Comparison of ENCODE assay signal across 10 mouse cellular contexts in genomic region chr10:83088826-83089225, GRCm38 (mm10).
DNase-seq lines count a peak whose midpoint lies in the region; ATAC-seq lines count a peak whose summit lies in the region.
"Had no signal": no experiment of that assay in that cellular context is flagged by ENCODE, and none has a peak within 500 bp of the region (broad histone marks: within the 10 kb centered on the region; RNA-seq: fewer than 3 reads in every experiment).

No protein-coding gene starts in this region.

- no peaks in the 10 kb centered on the region for H3K36me3 ChIP-seq in hindbrain, embryonic 14.5 days (replicated peaks; ENCODE audit: control insufficient read depth, insufficient read depth)
- H3K36me3 ChIP-seq in hindbrain, embryonic 11.5 days (ENCODE audit: control insufficient read depth, insufficient read depth, low read length): no peaks in the 10 kb centered on the region
- no peaks in the 10 kb centered on the region for H3K36me3 ChIP-seq in midbrain, embryonic 12.5 days
- H3K36me3 ChIP-seq in midbrain, embryonic 16.5 days (ENCODE audit: control insufficient read depth, insufficient read depth, low read length): no peaks in the 10 kb centered on the region
- H3K36me3 ChIP-seq in limb, embryonic 10.5 days: no peaks in the 10 kb centered on the region
- H3K36me3 ChIP-seq in intestine, embryonic 15.5 days: no peaks in the 10 kb centered on the region

- peaks cover 22% of the 10 kb centered on the region for H3K4me1 ChIP-seq in hindbrain, embryonic 14.5 days (replicated peaks; ENCODE audit: control insufficient read depth, insufficient read depth, low read length)
- H3K4me1 ChIP-seq in hindbrain, embryonic 11.5 days (replicated peaks; ENCODE audit: control insufficient read depth, insufficient read depth, low read length): peaks cover 4% of the 10 kb centered on the region; the same call in 1 of the 2 replicates
- peaks cover 32% of the 10 kb centered on the region for H3K4me1 ChIP-seq in midbrain, embryonic 12.5 days
- H3K4me1 ChIP-seq in midbrain, embryonic 16.5 days (ENCODE audit: control insufficient read depth, insufficient read depth, low read length): peaks cover 18% of the 10 kb centered on the region
- peaks cover 58% of the 10 kb centered on the region for H3K4me1 ChIP-seq in limb, embryonic 10.5 days
- peaks cover 5% of the 10 kb centered on the region; the same call in 1 of the 2 replicates for H3K4me1 ChIP-seq in intestine, embryonic 15.5 days (replicated peaks)

- H3K27me3 ChIP-seq in hindbrain, embryonic 14.5 days (ENCODE audit: control insufficient read depth, insufficient read depth, low read length): no peaks in the 10 kb centered on the region
- H3K27me3 ChIP-seq in hindbrain, embryonic 11.5 days (ENCODE audit: control insufficient read depth, insufficient read depth, low read length): no peaks in the 10 kb centered on the region
- no peaks in the 10 kb centered on the region for H3K27me3 ChIP-seq in midbrain, embryonic 12.5 days
- no peaks in the 10 kb centered on the region for H3K27me3 ChIP-seq in midbrain, embryonic 16.5 days (ENCODE audit: control insufficient read depth, insufficient read depth, low read depth, low read length)
- no peaks in the 10 kb centered on the region for H3K27me3 ChIP-seq in limb, embryonic 10.5 days (ENCODE audit: low read depth, poor library complexity, severe bottlenecking)
- H3K27me3 ChIP-seq in intestine, embryonic 15.5 days (replicated peaks): no peaks in the 10 kb centered on the region

- no peak for DNase-seq in hindbrain, embryonic 14.5 days (ENCODE audit: low spot score)
- DNase-seq in hindbrain, embryonic 11.5 days (ENCODE audit: low spot score): no peak
- no peak for DNase-seq in limb, embryonic 10.5 days (ENCODE audit: low spot score)
- no peak for DNase-seq in spleen, adult 18-20 months
- DNase-seq: cerebellum, adult 2 months; lung, postnatal 10 days; thymus, adult 18-20 months had no signal

- H3K4me3 ChIP-seq in hindbrain, embryonic 14.5 days (replicated peaks; ENCODE audit: low read length): no peak overlapping the region
- no peak overlapping the region for H3K4me3 ChIP-seq in hindbrain, embryonic 11.5 days (ENCODE audit: low read depth, low read length)
- H3K4me3 ChIP-seq in midbrain, embryonic 12.5 days: no peak overlapping the region
- no peak overlapping the region for H3K4me3 ChIP-seq in midbrain, embryonic 16.5 days (ENCODE audit: low read depth, low read length)
- no peak overlapping the region for H3K4me3 ChIP-seq in limb, embryonic 10.5 days
- H3K4me3 ChIP-seq in intestine, embryonic 15.5 days (replicated peaks): no peak overlapping the region

- WGBS in hindbrain, embryonic 14.5 days: 26% methylated on average over 2 of the region's 2 CpGs
- WGBS in hindbrain, embryonic 11.5 days: 26% methylated on average over 2 of the region's 2 CpGs
- 30% methylated on average over 2 of the region's 2 CpGs for WGBS in midbrain, embryonic 12.5 days
- WGBS in midbrain, embryonic 16.5 days: 34% methylated on average over 2 of the region's 2 CpGs
- WGBS in limb, embryonic 10.5 days: 67% methylated on average over 2 of the region's 2 CpGs
- WGBS in intestine, embryonic 15.5 days: 58% methylated on average over 2 of the region's 2 CpGs

- no peak for ATAC-seq in hindbrain, embryonic 14.5 days (ENCODE audit: low FRiP score)
- ATAC-seq in hindbrain, embryonic 11.5 days (ENCODE audit: low FRiP score): no peak
- no peak for ATAC-seq in midbrain, embryonic 12.5 days (ENCODE audit: low FRiP score, low read depth)
- ATAC-seq in midbrain, embryonic 16.5 days: no peak
- ATAC-seq in intestine, embryonic 15.5 days: no peak

- peak overlapping the region; percentile 27; the same call in 1 of the 2 replicates for H3K27ac ChIP-seq in hindbrain, embryonic 14.5 days
- H3K27ac ChIP-seq in hindbrain, embryonic 11.5 days (ENCODE audit: low read depth, low read length): no peak overlapping the region
- H3K27ac ChIP-seq in midbrain, embryonic 12.5 days (replicated peaks): peak overlapping the region; percentile 35
- H3K27ac ChIP-seq in midbrain, embryonic 16.5 days (ENCODE audit: low read length): no peak overlapping the region; the same call in 1 of the 2 replicates
- peak overlapping the region; percentile 70; the same call in 1 of the 2 replicates for H3K27ac ChIP-seq in limb, embryonic 10.5 days
- no peak overlapping the region for H3K27ac ChIP-seq in intestine, embryonic 15.5 days

- H3K9ac ChIP-seq in hindbrain, embryonic 14.5 days: no peak overlapping the region
- no peak overlapping the region for H3K9ac ChIP-seq in hindbrain, embryonic 11.5 days (ENCODE audit: low read depth, low read length)
- no peak overlapping the region for H3K9ac ChIP-seq in midbrain, embryonic 12.5 days (replicated peaks)
- H3K9ac ChIP-seq in midbrain, embryonic 16.5 days (ENCODE audit: low read depth, low read length): no peak overlapping the region
- H3K9ac ChIP-seq in intestine, embryonic 15.5 days: no peak overlapping the region

- H3K4me2 ChIP-seq in hindbrain, embryonic 14.5 days (replicated peaks): no peak overlapping the region
- no peak overlapping the region for H3K4me2 ChIP-seq in hindbrain, embryonic 11.5 days (replicated peaks; ENCODE audit: low read depth, low read length)
- H3K4me2 ChIP-seq in midbrain, embryonic 12.5 days (replicated peaks): no peak overlapping the region
- no peak overlapping the region for H3K4me2 ChIP-seq in midbrain, embryonic 16.5 days (ENCODE audit: low read length)
- H3K4me2 ChIP-seq in intestine, embryonic 15.5 days (replicated peaks): no peak overlapping the region

- no peaks in the 10 kb centered on the region for H3K9me3 ChIP-seq in hindbrain, embryonic 14.5 days (ENCODE audit: control insufficient read depth, low read length)
- no peaks in the 10 kb centered on the region for H3K9me3 ChIP-seq in hindbrain, embryonic 11.5 days (ENCODE audit: control insufficient read depth, low read length)
- H3K9me3 ChIP-seq in midbrain, embryonic 12.5 days: no peaks in the 10 kb centered on the region
- H3K9me3 ChIP-seq in midbrain, embryonic 16.5 days (replicated peaks; ENCODE audit: control insufficient read depth, low read length, poor library complexity, severe bottlenecking): no peaks in the 10 kb centered on the region
- H3K9me3 ChIP-seq in limb, embryonic 10.5 days (replicated peaks): no peaks in the 10 kb centered on the region
- H3K9me3 ChIP-seq in intestine, embryonic 15.5 days: no peaks in the 10 kb centered on the region

Comparison
In these comparisons a context has a peak if more than half of its experiments do, and no peak if none do; other contexts are left out.
1. H3K27ac ChIP-seq: peak in hindbrain, embryonic 14.5 days (single experiment), midbrain, embryonic 12.5 days (single experiment) and limb, embryonic 10.5 days (single experiment); none in hindbrain, embryonic 11.5 days (single experiment), midbrain, embryonic 16.5 days (single experiment) and intestine, embryonic 15.5 days (single experiment).